Mouse (Mus musculus) naive thymus-derived CD4-positive, alpha-beta T cell, adult 2 months (primary cell): ENCODE results near the gene Fscn3.

ENCODE experiments used
- DNase-seq: peaks from one replicate; pipeline ENCODE4 v3.0.0-alpha.2; 2011; ENCODE audit warnings: low read depth

The Fscn3 gene

DNA sequence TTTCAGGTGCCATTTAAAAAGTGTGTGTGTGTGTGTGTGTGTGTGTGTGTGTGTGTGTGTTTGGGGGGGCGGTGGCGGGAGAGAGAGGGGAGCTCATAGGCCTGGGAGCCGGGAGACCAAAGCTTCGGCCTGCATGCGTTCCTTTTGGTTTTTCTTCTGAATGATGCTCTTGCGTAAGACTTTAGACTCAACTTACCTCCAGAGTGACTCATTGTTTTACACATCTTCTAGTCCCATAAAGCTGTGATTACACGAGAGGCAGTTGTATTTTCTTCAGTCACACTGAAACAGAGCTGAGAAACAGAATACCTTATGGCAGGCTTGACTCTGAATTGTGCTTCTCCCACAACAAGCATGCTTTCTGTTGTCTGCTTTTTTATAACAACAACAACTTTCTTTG is 59.3 kb downstream of the Fscn3 start:
- no peak for DNase-seq
